Mouse (Mus musculus) heart, adult 2 months (tissue): ENCODE data around the gene Gm9573.

Experiments
- CTCF ChIP-seq: fragments of 200-600 bp; IDR thresholded peaks from 2 replicates; pipeline ENCODE4 v1.8.1; 2022; ENCODE audit warnings: antibody characterized with exemption, mild to moderate bottlenecking, moderate library complexity
- POLR2A ChIP-seq: fragments of 200-500 bp; IDR thresholded peaks from 2 replicates; pipeline ENCODE4 v1.6.1; 2011; ENCODE audit warnings: mild to moderate bottlenecking, low read depth, low read length, control low read depth; ENCODE audit not compliant: insufficient read depth

DNA sequence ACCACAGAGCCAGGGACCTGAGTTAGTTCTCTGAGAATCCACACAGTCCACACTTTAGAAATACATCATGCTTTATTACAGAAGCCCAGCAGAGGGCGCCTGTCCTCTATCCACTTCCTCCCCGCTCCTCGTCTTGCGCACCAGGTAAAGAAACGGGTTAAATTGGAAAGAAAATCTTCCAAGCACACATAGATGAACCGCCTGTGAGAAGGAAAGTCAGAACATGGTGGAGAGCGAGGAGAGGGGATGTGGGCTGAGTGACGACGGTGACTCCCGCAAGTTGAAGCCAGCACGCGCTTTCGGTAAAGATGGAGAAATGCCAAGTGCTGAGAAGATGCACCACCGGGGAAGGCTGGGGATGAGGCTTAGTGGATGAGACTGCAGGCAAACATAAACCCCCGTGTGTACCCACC lies 9.3 kb upstream of the Gm9573 start:
- TF ChIP-seq CTCF (peak; percentile 89; the same call in 1 of the 2 replicates), POLR2A (no peak)
